12 mouse cellular contexts compared by ENCODE assay signal in the genomic region with DNA sequence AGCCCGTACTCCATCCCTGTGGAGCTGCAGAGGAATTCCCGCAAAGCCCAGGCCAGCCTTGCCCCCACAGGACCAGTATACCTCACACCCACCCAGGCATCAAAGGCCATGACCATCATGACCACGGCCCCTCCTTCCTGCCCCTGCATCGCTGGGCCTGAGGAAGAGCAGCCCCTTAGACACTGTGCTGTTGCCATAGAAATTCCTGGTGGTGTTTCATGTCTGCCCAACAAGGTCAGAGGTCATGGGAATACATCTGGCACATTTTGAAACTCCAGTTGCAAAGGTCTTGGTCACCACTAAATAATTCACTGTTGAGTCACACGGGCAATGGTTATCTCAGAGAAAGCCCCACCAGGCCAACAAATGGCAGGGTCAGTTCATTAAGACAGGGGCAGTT.
A peak's percentile ranks its signal among the peaks of the same experiment; 100 is the strongest.
DNase-seq lines count a peak whose midpoint lies in the region; ATAC-seq lines count a peak whose summit lies in the region.
"Had no signal": no experiment of that assay in that cellular context is flagged by ENCODE, and none has a peak within 500 bp of the region (broad histone marks: within the 10 kb centered on the region; RNA-seq: fewer than 3 reads in every experiment).

No protein-coding gene starts in this region.

- no peak overlapping the region for H3K9ac ChIP-seq in lung, embryonic 16.5 days (ENCODE audit: low read length)
- no peak overlapping the region for H3K9ac ChIP-seq in hindbrain, embryonic 12.5 days
- H3K9ac ChIP-seq in neural tube, embryonic 12.5 days: no peak overlapping the region
- H3K9ac ChIP-seq: embryonic facial prominence, embryonic 12.5 days; liver, embryonic 15.5 days had no signal

- peak; percentile 12; the same call in 1 of the 2 replicates for ATAC-seq in lung, embryonic 16.5 days (ENCODE audit: low read depth)
- no peak for ATAC-seq in hindbrain, embryonic 12.5 days (ENCODE audit: low FRiP score)
- no peak for ATAC-seq in neural tube, embryonic 12.5 days (ENCODE audit: low FRiP score, low read depth)
- no peak for ATAC-seq in megakaryocyte-erythroid progenitor cell, adult 5-6 weeks (replicated peaks; ENCODE audit: low FRiP score, low TSS enrichment, poor library complexity, severe bottlenecking)

- 28% methylated on average over 5 of the region's 5 CpGs for WGBS in lung, embryonic 16.5 days
- 3% methylated on average over 5 of the region's 5 CpGs for WGBS in hindbrain, embryonic 12.5 days
- 9% methylated on average over 5 of the region's 5 CpGs for WGBS in neural tube, embryonic 12.5 days

- no peak overlapping the region for H3K4me2 ChIP-seq in lung, embryonic 16.5 days (ENCODE audit: low read depth, low read length)
- no peak overlapping the region for H3K4me2 ChIP-seq in hindbrain, embryonic 12.5 days (replicated peaks)
- H3K4me2 ChIP-seq in neural tube, embryonic 12.5 days (replicated peaks): peak overlapping the region; percentile 34; the same call in 1 of the 2 replicates
- H3K4me2 ChIP-seq: embryonic facial prominence, embryonic 12.5 days; liver, embryonic 15.5 days had no signal

- no peak for DNase-seq in lung, postnatal 25 days (ENCODE audit: low spot score)
- DNase-seq in adrenal gland, postnatal 36 days: peak; percentile 53 to 66
- DNase-seq in urinary bladder, postnatal 36 days (ENCODE audit: low spot score in 2 of 2): no peak
- DNase-seq in cerebellum, postnatal 14 days: no peak
- DNase-seq: gastrocnemius, adult 2 months; kidney, adult 8-10 months had no signal

- no peaks in the 10 kb centered on the region for H3K4me1 ChIP-seq in lung, embryonic 16.5 days (replicated peaks; ENCODE audit: control insufficient read depth, insufficient read depth, low read length)
- H3K4me1 ChIP-seq in hindbrain, embryonic 12.5 days: peaks cover 63% of the 10 kb centered on the region
- peaks cover 62% of the 10 kb centered on the region for H3K4me1 ChIP-seq in neural tube, embryonic 12.5 days
- H3K4me1 ChIP-seq: liver, embryonic 15.5 days had no signal

- H3K36me3 ChIP-seq in lung, embryonic 16.5 days (ENCODE audit: control insufficient read depth, insufficient read depth, low read length): no peaks in the 10 kb centered on the region
- no peaks in the 10 kb centered on the region for H3K36me3 ChIP-seq in hindbrain, embryonic 12.5 days
- no peaks in the 10 kb centered on the region for H3K36me3 ChIP-seq in neural tube, embryonic 12.5 days
- H3K36me3 ChIP-seq: embryonic facial prominence, embryonic 12.5 days; liver, embryonic 15.5 days had no signal

- peaks cover 9% of the 10 kb centered on the region; the same call in 1 of the 2 replicates for H3K27me3 ChIP-seq in lung, embryonic 16.5 days (ENCODE audit: control insufficient read depth, insufficient read depth, low read depth, low read length)
- peaks cover 35% of the 10 kb centered on the region for H3K27me3 ChIP-seq in hindbrain, embryonic 12.5 days
- peaks cover 13% of the 10 kb centered on the region for H3K27me3 ChIP-seq in neural tube, embryonic 12.5 days (replicated peaks)

- no peaks in the 10 kb centered on the region for H3K9me3 ChIP-seq in lung, embryonic 16.5 days (ENCODE audit: control insufficient read depth, low read length)
- H3K9me3 ChIP-seq in hindbrain, embryonic 12.5 days (replicated peaks): no peaks in the 10 kb centered on the region
- no peaks in the 10 kb centered on the region for H3K9me3 ChIP-seq in neural tube, embryonic 12.5 days
- H3K9me3 ChIP-seq: embryonic facial prominence, embryonic 12.5 days; liver, embryonic 15.5 days had no signal

- H3K27ac ChIP-seq in lung, embryonic 16.5 days (ENCODE audit: low read length): no peak overlapping the region
- H3K27ac ChIP-seq in hindbrain, embryonic 12.5 days: peak overlapping the region; percentile 72; the same call in 1 of the 2 replicates
- H3K27ac ChIP-seq in neural tube, embryonic 12.5 days: peak overlapping the region; percentile 62; the same call in 1 of the 2 replicates
- H3K27ac ChIP-seq: embryonic facial prominence, embryonic 12.5 days; gastrocnemius, adult 2 months; liver, embryonic 15.5 days had no signal

- no peak overlapping the region for H3K4me3 ChIP-seq in lung, embryonic 16.5 days (ENCODE audit: low read length)
- H3K4me3 ChIP-seq in hindbrain, embryonic 12.5 days: no peak overlapping the region
- no peak overlapping the region for H3K4me3 ChIP-seq in neural tube, embryonic 12.5 days
- H3K4me3 ChIP-seq: embryonic facial prominence, embryonic 12.5 days; gastrocnemius, adult 2 months; liver, embryonic 15.5 days had no signal

Comparison
In these comparisons a context has a peak if more than half of its experiments do, and no peak if none do; other contexts are left out.
1. DNase-seq: peak in adrenal gland, postnatal 36 days (2 of 2); none in lung, postnatal 25 days (single experiment), urinary bladder, postnatal 36 days (0 of 2) and cerebellum, postnatal 14 days (0 of 2).